Mouse (Mus musculus): ENCODE results near the gene Snx30. TPM values are rescaled to one million over a fixed set of nuclear protein-coding genes. Genes with fewer than 3 reads are reported as not detected.

The Snx30 gene
- polyA plus RNA-seq, 1 experiment from 2014 or later = 8.5 TPM

DNA sequence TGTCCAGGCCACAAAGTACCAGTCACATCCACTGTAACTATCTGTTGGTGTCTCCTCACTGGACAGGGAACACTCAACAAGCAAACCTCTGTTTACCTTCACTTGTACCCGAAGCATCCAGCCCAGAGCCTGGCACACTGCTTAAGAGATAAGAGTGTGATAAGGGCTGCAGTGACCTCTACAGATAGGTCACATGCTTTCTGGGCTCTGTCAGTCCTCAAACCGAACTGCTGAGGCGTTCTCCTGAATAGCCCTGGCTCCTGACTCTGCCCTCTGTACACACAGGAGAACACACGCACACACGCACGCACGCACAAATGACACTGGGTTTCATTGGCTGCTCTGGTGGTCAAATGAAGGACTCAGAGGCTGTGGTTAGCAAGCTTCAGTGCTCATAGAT lies 8.5 kb downstream of the Snx30 start:
- ATAC-seq (ENCODE audit: insufficient number of reproducible peaks, insufficient read depth, low FRiP score, low TSS enrichment, low read depth) = no peak
- H3K4me1 ChIP-seq (replicated peaks) = peaks cover 7% of the 10 kb centered on the region
- no peak overlapping the region for H3K4me2 ChIP-seq
- H3K4me3 ChIP-seq (replicated peaks) = no peak overlapping the region
- H3K27me3 ChIP-seq = no peaks in the 10 kb centered on the region
- H3K9ac ChIP-seq (replicated peaks) = no peak overlapping the region
- no peaks in the 10 kb centered on the region for H3K9me3 ChIP-seq
- no peaks in the 10 kb centered on the region for H3K36me3 ChIP-seq
- 69% methylated on average over 7 of the region's 7 CpGs for WGBS
- H3K27ac ChIP-seq = no peak overlapping the region

- Histone ChIP-seq H3K4me2 (no peak overlapping the region), H3K4me3 (replicated peaks) (no peak overlapping the region), H3K27me3 (no peaks in the 10 kb centered on the region), H3K9ac (replicated peaks) (no peak overlapping the region), H3K27ac (no peak overlapping the region), H3K9me3 (no peaks in the 10 kb centered on the region), H3K4me1 (replicated peaks) (peaks cover 14% of the 10 kb centered on the region), H3K36me3 (no peaks in the 10 kb centered on the region)
- whole genome bisulfite sequencing = 87% methylated on average over 4 of the region's 4 CpGs
- no peak for ATAC-seq (ENCODE audit: insufficient number of reproducible peaks, insufficient read depth, low FRiP score, low TSS enrichment, low read depth)
These were observed 9.6 kb downstream of the Snx30 start for GRCm38 (mm10) chr4:59815121-59815810.

DNA sequence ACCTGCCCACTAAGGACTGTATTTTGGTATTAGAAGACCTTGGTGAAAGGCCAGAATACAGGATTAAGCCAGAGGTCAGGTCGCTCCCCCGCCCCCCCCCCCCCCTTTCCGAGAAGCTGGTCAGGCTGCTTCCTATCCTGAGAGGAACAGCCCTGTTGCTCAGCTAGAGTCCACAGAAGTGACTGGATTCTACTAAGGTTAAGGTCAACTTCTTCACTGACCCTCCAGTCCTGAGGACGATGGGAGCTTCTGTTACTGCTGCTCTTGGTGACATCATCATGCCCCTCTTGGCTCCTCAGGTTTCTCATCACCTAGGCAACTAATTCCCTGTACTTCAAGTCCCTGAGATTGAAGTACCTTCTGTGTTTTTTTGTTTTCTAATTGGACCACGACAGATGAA lies 10.4 kb downstream of the Snx30 start:
- Histone ChIP-seq H3K4me1 (replicated peaks) (peaks cover 14% of the 10 kb centered on the region), H3K4me2 (no peak overlapping the region), H3K36me3 (no peaks in the 10 kb centered on the region), H3K9me3 (no peaks in the 10 kb centered on the region), H3K27ac (no peak overlapping the region), H3K4me3 (replicated peaks) (no peak overlapping the region), H3K27me3 (no peaks in the 10 kb centered on the region), H3K9ac (replicated peaks) (no peak overlapping the region)
- WGBS = 74% methylated on average over 5 of the region's 5 CpGs
- no peak for ATAC-seq (ENCODE audit: insufficient number of reproducible peaks, insufficient read depth, low FRiP score, low TSS enrichment, low read depth)

- Histone ChIP-seq H3K9ac (replicated peaks) (no peak overlapping the region), H3K4me2 (no peak overlapping the region), H3K27ac (no peak overlapping the region), H3K9me3 (no peaks in the 10 kb centered on the region), H3K4me1 (replicated peaks) (peaks cover 14% of the 10 kb centered on the region), H3K27me3 (no peaks in the 10 kb centered on the region), H3K4me3 (replicated peaks) (no peak overlapping the region), H3K36me3 (no peaks in the 10 kb centered on the region)
- no peak for ATAC-seq (ENCODE audit: insufficient number of reproducible peaks, insufficient read depth, low FRiP score, low TSS enrichment, low read depth)
- WGBS = 80% methylated on average over 9 of the region's 9 CpGs
These were observed 10.8 kb downstream of the Snx30 start for GRCm38 (mm10) chr4:59816477-59816876.

- no peak overlapping the region for H3K27ac ChIP-seq
- 63% methylated on average over 5 of the region's 5 CpGs for WGBS
- no peaks in the 10 kb centered on the region for H3K9me3 ChIP-seq
- H3K4me2 ChIP-seq = no peak overlapping the region
- H3K9ac ChIP-seq (replicated peaks) = no peak overlapping the region
- H3K4me3 ChIP-seq (replicated peaks) = no peak overlapping the region
- peaks cover 14% of the 10 kb centered on the region for H3K4me1 ChIP-seq (replicated peaks)
- no peak for ATAC-seq (ENCODE audit: insufficient number of reproducible peaks, insufficient read depth, low FRiP score, low TSS enrichment, low read depth)
- no peaks in the 10 kb centered on the region for H3K36me3 ChIP-seq
- no peaks in the 10 kb centered on the region for H3K27me3 ChIP-seq
These were observed 12.2 kb downstream of the Snx30 start for GRCm38 (mm10) chr4:59817790-59818189.

DNA sequence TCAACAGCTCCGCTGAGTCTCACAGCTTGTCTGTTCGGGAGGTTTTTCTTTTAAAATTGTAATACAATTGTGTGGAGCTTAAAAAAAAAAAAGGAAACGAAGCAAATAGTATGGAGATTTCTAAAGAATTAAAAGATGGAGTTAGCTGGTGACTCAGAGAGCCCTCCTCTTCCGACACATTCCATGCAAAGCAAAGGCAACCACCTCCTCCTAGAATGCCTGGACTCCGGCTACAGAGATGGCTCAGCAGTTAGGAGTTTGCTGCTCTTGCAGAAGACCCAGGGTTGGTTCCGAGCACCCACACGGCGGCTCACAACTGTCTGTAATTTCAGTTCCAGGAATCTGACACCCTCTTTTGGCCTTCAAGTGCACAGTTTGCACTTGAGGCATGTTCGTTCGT lies 12.9 kb downstream of the Snx30 start:
- 86% methylated on average over 10 of the region's 10 CpGs for WGBS
- Histone ChIP-seq H3K4me2 (no peak overlapping the region), H3K4me1 (replicated peaks) (peaks cover 14% of the 10 kb centered on the region), H3K27me3 (no peaks in the 10 kb centered on the region), H3K27ac (no peak overlapping the region), H3K36me3 (no peaks in the 10 kb centered on the region), H3K4me3 (replicated peaks) (no peak overlapping the region), H3K9ac (replicated peaks) (no peak overlapping the region), H3K9me3 (no peaks in the 10 kb centered on the region)
- no peak for ATAC-seq (ENCODE audit: insufficient number of reproducible peaks, insufficient read depth, low FRiP score, low TSS enrichment, low read depth)

DNA sequence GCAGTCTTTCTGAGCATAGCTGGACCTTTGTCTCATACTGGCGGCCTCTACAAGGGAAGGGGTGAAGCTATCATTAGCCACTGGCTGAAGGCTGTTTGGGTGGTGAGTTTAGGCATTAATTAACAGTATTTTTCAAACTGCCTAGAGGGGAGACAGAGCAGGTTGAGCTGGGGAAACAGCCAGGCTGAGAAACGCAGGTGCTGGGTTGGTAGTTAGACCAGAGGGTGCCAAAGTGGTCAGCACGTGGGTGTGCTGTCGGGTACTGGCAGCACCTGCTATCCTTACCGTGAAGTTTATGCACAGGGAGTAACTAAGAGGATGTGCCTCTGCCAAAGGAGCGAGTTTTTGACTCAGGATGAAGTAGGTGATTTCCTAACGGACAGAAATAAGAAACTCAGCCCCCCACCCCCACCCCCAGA lies 13.4 kb downstream of the Snx30 start:
- 61% methylated on average over 7 of the region's 7 CpGs for WGBS
- Histone ChIP-seq H3K9ac (replicated peaks) (no peak overlapping the region), H3K4me1 (replicated peaks) (peaks cover 14% of the 10 kb centered on the region)

DNA sequence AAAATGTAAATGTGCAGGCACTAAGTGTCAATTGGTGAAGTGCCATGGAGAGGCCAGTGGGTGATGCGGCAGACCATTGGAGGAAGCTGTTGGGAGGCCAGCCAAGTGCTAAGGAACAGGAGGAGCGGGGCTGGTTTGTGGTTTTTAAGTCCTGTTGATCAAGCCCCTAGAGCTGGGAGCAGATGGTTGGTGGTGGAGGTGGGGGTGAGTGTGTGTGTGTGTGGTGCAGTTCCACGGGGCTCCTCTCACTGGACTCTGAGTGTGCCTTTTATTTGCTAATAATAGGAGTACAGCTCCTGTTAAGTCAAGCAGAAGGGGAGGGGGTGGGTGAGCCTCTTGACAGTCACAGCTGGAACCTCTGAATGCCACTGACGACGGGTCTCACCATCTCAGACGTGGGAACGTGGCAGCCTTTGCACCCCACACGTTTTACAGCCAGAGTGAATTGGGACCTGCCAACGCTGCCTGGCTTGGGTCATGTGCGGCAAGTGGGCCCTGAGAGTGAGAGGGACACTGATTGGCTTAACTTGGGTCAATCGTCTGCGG lies 13.9 kb downstream of the Snx30 start:
- Histone ChIP-seq H3K9me3 (no peaks in the 10 kb centered on the region), H3K4me3 (replicated peaks) (no peak overlapping the region), H3K36me3 (no peaks in the 10 kb centered on the region), H3K4me1 (replicated peaks) (peaks cover 14% of the 10 kb centered on the region), H3K27me3 (no peaks in the 10 kb centered on the region), H3K27ac (peak overlapping the region; percentile 45; the same call in 1 of the 2 replicates), H3K4me2 (no peak overlapping the region), H3K9ac (replicated peaks) (no peak overlapping the region)
- no peak for ATAC-seq (ENCODE audit: insufficient number of reproducible peaks, insufficient read depth, low FRiP score, low TSS enrichment, low read depth)
- 46% methylated on average over 12 of the region's 12 CpGs for WGBS

More for the DNA sequence above, 13.4 kb downstream of the Snx30 start:
- Histone ChIP-seq H3K27ac (peak overlapping the region; percentile 45; the same call in 1 of the 2 replicates), H3K27me3 (no peaks in the 10 kb centered on the region), H3K4me3 (replicated peaks) (no peak overlapping the region), H3K4me2 (no peak overlapping the region), H3K9me3 (no peaks in the 10 kb centered on the region), H3K36me3 (no peaks in the 10 kb centered on the region)
- no peak for ATAC-seq (ENCODE audit: insufficient number of reproducible peaks, insufficient read depth, low FRiP score, low TSS enrichment, low read depth)

GRCm38 (mm10) chr4:59821516-59821915 lies 15.9 kb downstream of the Snx30 start:
- H3K9ac ChIP-seq (replicated peaks) = no peak overlapping the region
- ATAC-seq (ENCODE audit: insufficient number of reproducible peaks, insufficient read depth, low FRiP score, low TSS enrichment, low read depth) = no peak
- H3K4me1 ChIP-seq (replicated peaks) = peaks cover 14% of the 10 kb centered on the region
- no peak overlapping the region for H3K4me2 ChIP-seq
- no peaks in the 10 kb centered on the region for H3K9me3 ChIP-seq
- no peaks in the 10 kb centered on the region for H3K36me3 ChIP-seq
- H3K4me3 ChIP-seq (replicated peaks) = no peak overlapping the region
- no peak overlapping the region for H3K27ac ChIP-seq
- WGBS = 86% methylated on average over 1 of the region's 1 CpGs
- no peaks in the 10 kb centered on the region for H3K27me3 ChIP-seq

DNA sequence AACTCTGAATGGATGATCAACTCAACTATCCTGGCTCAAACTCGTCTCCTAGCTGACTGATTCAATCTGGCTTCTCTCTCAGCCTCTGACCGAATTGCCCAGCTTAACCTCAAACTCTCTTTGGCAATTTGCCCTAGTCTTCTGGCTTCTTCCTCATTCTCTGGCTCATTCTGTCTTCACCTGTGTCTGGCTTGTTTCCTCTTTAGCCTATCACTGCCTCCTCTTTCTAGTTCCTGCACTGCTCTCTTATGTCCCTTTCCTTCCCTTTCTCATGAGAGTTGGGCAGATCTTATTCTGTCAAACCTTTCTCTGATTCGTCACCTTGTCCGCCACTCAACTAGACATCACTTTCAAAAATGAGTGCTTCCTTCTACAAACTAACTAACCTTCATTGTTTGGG lies 16.5 kb downstream of the Snx30 start:
- no peak overlapping the region for H3K9ac ChIP-seq (replicated peaks)
- H3K36me3 ChIP-seq = no peaks in the 10 kb centered on the region
- no peak overlapping the region for H3K4me3 ChIP-seq (replicated peaks)
- 86% methylated on average over 4 of the region's 4 CpGs for WGBS
- ATAC-seq (ENCODE audit: insufficient number of reproducible peaks, insufficient read depth, low FRiP score, low TSS enrichment, low read depth) = no peak
- H3K27me3 ChIP-seq = no peaks in the 10 kb centered on the region
- no peak overlapping the region for H3K27ac ChIP-seq
- no peaks in the 10 kb centered on the region for H3K9me3 ChIP-seq
- H3K4me1 ChIP-seq (replicated peaks) = peaks cover 14% of the 10 kb centered on the region
- H3K4me2 ChIP-seq = no peak overlapping the region

- Histone ChIP-seq H3K27ac (no peak overlapping the region), H3K36me3 (no peaks in the 10 kb centered on the region), H3K4me1 (replicated peaks) (peaks cover 14% of the 10 kb centered on the region), H3K9me3 (no peaks in the 10 kb centered on the region), H3K27me3 (no peaks in the 10 kb centered on the region), H3K4me2 (no peak overlapping the region), H3K4me3 (replicated peaks) (no peak overlapping the region), H3K9ac (replicated peaks) (no peak overlapping the region)
- no peak for ATAC-seq (ENCODE audit: insufficient number of reproducible peaks, insufficient read depth, low FRiP score, low TSS enrichment, low read depth)
- 59% methylated on average over 7 of the region's 7 CpGs for WGBS
These were observed 17.8 kb downstream of the Snx30 start for GRCm38 (mm10) chr4:59823470-59823869.

GRCm38 (mm10) chr4:59824860-59825259 lies 19.2 kb downstream of the Snx30 start:
- Histone ChIP-seq H3K27ac (no peak overlapping the region), H3K4me3 (replicated peaks) (no peak overlapping the region), H3K27me3 (no peaks in the 10 kb centered on the region), H3K9me3 (no peaks in the 10 kb centered on the region), H3K9ac (replicated peaks) (no peak overlapping the region), H3K4me2 (no peak overlapping the region), H3K4me1 (replicated peaks) (no peaks in the 10 kb centered on the region), H3K36me3 (no peaks in the 10 kb centered on the region)
- no peak for ATAC-seq (ENCODE audit: insufficient number of reproducible peaks, insufficient read depth, low FRiP score, low TSS enrichment, low read depth)
- 86% methylated on average over 5 of the region's 5 CpGs for WGBS
